Mouse (Mus musculus) layer of hippocampus, adult 2 months (tissue): ENCODE results near the gene Chad. TPM values are rescaled to one million over a fixed set of nuclear protein-coding genes. Genes with fewer than 3 reads are reported as not detected.

ENCODE experiments used
- DNase-seq, 2 experiments: peaks; one replicate each; pipeline ENCODE4 v3.0.0; 2022; ENCODE audit warnings: low spot score in 2 of 2
- H3K27ac ChIP-seq: fragments of 200-600 bp; 2 replicates; pipeline ENCODE4 v1.8.1; 2022
- H3K4me3 ChIP-seq: fragments of 200-600 bp; 2 replicates; pipeline ENCODE4 v1.8.1; 2022; ENCODE audit warnings: mild to moderate bottlenecking
- CTCF ChIP-seq: fragments of 200-600 bp; conservative IDR thresholded peaks from 2 replicates; pipeline ENCODE4 v1.8.1; 2022; ENCODE audit warnings: antibody characterized with exemption, mild to moderate bottlenecking, moderate library complexity
- total RNA-seq, 2 experiments: library from RNA; stranded (reverse); gene quantifications; 2 replicates each; pipeline ENCODE4 v1.2.3; 2021

Gene Chad
- total RNA-seq, 2 experiments from 2014 or later = 0.28 to 0.49 TPM

DNA sequence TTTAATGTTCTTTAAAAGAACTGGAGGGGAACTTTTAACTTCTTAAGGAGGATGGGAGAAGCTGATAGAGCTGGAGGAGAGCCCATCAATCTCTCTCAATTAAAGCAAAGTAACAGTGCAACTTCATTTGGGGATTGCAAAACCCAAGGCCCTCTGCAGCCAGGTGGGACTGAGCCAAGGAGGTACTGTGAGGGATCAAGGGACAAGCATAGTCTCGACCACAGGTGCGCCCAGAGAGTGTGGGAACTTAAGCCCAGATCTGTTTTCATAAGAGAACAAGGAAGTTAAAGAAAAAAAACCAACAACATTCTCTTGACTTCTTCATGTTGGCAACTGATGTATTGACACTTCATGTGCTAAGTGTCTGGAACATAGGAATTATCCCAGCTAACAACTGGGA is 10.2 kb downstream of the Chad start:
- H3K4me3 ChIP-seq = no peak overlapping the region
- TF ChIP-seq CTCF = no peak
- H3K27ac ChIP-seq = no peak overlapping the region
- no peak for DNase-seq

DNA sequence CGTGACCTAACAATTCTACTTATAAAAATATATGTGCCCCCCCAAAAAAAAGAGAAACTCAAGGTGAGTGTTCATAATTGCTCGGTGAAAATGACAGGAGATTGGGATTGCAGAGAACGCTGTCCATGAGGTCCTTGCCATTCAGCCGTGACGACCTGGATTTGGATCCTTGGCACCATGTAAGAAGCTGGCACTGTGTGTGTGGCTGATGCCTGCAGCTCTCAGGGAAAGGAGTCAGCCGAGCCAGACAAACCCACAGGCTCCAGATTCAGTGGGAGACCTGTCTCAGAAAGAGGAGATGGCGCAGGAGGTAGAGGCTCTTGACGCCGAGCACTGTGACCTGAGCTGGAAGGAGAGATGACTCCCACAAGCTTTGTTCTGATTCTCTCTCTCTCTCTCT is 11.5 kb downstream of the Chad start:
- Histone ChIP-seq H3K4me3 (no peak overlapping the region), H3K27ac (no peak overlapping the region)
- no peak for TF ChIP-seq CTCF
- no peak for DNase-seq

DNA sequence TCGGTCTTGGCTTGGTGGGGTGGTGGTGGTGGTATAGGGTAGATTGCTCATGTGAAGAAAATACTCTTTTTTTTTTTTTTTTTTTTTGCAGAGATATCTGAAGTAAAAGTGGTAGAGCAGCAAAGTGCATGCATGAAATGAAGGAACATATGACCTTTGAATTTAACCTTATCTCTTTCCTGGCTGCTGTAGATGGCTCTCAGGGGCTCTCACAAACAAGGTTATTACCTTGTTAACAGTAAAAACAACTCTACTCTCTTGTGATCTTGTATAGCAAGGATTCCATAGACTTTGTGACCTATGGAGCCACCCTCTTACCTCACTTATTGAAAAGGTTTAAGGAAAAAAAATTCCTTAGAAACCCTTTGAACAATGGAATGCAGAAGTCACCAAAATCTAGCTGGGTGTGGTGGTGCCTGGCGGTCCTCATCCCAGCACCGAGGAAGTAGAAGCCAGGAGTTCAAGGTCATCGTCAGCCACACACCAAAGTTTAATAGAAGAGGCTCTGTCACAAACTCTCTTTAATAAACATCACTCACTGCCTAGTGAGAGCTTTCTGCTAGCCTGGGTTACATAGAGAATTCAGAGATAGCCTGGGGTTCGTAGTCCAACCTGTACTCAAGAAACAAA is 15.4 kb downstream of the Chad start:
- no peak for DNase-seq
- no peak for TF ChIP-seq CTCF
- Histone ChIP-seq H3K4me3 (no peak overlapping the region), H3K27ac (no peak overlapping the region)

DNA sequence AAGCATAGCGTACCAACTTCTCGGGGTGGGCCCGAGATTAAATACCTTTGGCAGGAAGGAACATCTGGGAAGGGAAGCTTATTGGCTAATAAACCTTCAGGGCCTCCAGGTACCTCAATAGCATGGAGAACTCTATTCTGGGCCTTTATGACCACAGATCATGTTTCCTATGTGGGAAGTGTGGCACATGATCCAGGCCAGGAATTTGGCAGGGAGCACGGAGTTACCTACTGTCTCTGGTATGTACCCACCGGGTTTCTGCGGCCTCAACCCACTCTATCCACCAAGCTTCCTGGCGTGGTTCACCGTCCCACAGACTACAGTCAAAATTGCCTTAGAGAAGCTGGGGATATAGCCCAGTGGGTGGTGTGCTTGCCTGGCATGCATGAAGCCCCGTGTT is 20.2 kb downstream of the Chad start:
- no peak overlapping the region for H3K27ac ChIP-seq
- no peak for DNase-seq
- H3K4me3 ChIP-seq = no peak overlapping the region
- TF ChIP-seq CTCF = no peak

DNA sequence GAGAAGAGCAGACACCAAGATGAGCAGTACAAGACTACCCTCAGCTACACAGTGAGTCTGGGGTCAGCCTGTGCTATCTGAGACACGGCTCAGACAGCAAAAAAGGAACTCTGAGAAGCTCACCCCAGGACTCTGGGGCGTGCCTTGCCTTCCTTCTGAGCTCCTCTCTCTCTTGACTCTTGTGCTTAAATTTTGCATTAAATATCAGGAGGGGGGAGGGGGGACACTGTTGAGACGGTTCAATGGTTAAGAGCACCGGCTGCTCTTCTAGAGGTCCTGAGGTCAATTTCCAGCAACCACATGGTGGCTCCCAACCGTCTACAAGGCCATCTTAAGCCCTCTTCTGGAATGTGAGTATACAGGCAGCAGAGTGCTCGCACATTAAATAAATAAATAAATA is 22.7 kb downstream of the Chad start:
- Histone ChIP-seq H3K4me3 (no peak overlapping the region), H3K27ac (no peak overlapping the region)
- DNase-seq = no peak
- TF ChIP-seq CTCF = no peak

DNA sequence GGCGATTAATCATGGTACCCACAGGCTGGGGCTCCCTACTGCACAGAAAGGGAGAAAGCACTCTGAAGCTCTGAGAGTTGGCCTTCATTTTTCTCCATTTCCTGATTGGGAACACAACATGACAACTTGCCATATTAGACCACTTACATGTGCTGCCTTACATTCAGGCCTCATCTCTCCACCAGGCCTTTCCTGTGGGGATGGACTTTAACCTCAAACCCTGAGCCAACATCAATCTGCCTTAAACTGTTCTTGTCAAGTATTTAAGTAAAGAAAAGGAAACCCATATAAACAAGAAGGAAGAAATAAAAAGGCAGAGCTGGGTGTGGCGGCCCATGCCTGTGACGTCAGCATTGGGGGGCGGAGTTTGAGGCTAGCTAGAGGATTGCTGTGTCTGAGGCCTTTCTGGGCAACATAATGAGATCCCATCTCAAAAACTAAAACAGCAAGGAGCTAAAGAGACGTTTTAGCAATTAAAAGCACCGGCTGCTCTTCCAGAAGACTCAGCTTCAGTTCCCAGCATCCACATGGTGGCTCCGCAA is 31.5 kb downstream of the Chad start:
- no peak for DNase-seq
- Histone ChIP-seq H3K27ac (no peak overlapping the region), H3K4me3 (no peak overlapping the region)
- no peak for TF ChIP-seq CTCF

DNA sequence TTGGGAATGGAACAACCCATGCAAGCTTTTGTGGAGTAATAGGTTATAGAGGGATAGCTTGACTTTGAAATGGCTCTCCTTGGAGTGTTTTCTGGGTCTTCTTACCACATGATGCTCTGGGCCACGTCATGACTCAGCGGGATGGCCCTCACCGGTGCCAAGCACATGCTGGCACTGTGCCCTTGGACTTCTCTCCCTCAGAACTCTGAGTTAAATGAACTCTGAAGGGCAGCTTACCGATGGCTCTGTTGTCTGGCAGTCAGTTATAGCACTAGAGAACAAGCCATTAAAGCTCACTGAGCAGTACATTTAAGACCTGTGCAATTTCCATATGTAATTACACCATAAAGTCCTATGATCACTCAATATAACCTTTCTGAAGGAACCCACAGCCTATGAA is 32.5 kb downstream of the Chad start:
- Histone ChIP-seq H3K4me3 (no peak overlapping the region), H3K27ac (no peak overlapping the region)
- no peak for DNase-seq
- TF ChIP-seq CTCF = no peak

DNA sequence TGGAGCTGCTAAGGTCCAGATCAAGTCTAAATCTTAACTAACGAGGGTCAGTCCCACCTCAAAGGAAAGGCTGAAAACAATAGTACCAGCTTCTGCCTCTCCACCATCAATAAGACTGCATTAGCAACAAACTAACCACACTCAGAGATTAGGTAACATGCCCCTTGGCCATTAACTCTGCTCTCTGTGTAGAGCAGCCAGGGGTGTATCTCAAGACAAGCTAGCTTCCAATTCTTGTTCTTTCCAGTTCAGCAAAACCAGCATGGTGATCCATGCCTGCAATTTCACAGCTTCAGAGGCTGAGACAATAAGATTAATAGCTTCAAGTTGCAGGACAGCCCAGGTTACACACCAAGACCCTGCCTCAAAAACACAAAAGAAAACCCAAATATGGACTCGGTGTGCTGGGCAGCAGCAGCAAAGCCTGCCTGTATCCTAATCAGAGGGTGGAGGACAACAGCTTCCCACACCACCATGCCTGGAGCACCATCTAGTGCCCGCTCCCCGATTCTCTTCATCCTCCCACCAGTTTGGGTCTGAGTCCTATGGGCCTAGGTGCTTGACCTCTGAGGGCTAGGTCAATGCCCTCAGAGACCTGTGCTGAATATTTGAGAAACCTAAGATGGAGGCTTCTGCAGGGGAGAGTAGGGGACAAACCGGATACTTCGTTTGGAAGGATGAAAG is 33.7 kb downstream of the Chad start:
- no peak for DNase-seq

DNA sequence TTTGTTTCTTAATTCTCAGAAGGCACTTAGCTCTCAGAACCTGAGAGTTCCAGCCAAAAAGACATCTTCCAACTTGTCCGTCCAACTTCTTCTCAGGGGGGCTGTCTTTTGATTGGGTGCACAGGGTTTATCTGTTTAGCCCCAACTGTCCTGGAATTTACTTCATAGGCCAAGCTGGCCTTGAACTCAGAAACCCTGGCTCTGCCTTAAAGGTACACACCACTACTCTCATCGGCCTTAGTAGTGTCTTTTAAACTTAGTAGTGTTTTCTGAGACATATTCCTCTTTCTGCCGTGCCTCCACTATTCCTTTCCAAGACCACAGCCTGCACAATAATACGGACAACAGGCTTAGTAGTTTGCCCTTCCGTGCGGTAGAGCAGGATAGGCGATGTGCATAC is 35.6 kb downstream of the Chad start:
- TF ChIP-seq CTCF = no peak
- DNase-seq = no peak
- H3K27ac ChIP-seq = no peak overlapping the region

More for the DNA sequence above, 33.7 kb downstream of the Chad start:
- H3K27ac ChIP-seq = no peak overlapping the region
- no peak overlapping the region for H3K4me3 ChIP-seq
- TF ChIP-seq CTCF = peak; percentile 50

DNA sequence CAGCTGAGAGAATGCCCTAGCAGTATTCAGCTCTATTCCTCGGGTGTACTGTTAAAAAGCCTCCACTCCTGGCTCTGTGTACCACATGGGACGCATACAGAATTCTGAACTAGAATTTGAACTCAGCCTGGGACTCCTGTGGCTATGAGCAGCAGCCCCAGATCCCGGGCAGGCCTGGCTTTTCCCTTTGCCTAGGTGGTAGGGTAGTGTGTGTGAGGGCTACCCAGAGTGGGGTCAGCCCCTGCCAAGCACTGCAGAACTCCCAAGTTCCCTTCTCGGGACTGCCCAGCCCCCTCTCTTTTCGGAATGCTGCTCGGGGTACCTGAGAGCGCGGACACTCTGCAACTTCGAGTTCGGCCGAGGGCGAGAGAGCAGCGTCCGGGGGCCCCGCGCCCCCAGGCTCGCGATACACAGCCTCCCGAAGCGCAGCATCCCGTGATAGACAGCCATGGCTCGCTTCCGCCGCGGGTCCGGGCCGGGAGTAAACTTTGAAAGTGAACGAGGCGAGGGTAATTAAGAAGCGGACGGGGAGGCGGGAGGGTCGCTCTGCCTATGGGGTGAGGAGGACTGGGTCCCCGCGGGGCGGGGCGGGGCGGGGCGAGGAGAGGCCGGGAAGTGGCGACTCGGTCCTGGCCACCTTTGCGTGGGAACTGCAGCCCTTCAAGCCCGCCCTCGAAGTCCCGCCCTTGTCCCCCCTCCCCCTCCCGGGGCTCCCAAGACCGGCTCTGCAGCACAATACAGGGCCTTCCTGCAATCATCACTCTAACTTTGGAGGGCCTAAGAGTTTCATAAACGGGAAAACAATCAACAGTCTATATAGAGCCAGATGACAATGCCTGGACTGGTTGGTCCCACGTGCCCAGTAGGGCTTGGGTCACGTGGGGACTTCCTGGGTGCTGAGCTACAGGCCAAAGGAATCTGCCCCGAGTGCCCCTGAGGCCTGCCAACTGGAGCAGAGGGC is 36.8 kb downstream of the Chad start, which contains the start of gene Acsf2:
TSS of gene Acsf2 (minus strand) at position 551 of the 961 bp plus-strand sequence.
- peak within 1 kb of the TSS; percentile 52 for H3K4me3 ChIP-seq
- H3K27ac ChIP-seq = peak within 1 kb of the TSS; percentile 65
- peak; percentile 19 to 34 for DNase-seq
- TF ChIP-seq CTCF = no peak

More for the DNA sequence above, 35.6 kb downstream of the Chad start:
- H3K4me3 ChIP-seq = no peak overlapping the region; the same call in 1 of the 2 replicates

DNA sequence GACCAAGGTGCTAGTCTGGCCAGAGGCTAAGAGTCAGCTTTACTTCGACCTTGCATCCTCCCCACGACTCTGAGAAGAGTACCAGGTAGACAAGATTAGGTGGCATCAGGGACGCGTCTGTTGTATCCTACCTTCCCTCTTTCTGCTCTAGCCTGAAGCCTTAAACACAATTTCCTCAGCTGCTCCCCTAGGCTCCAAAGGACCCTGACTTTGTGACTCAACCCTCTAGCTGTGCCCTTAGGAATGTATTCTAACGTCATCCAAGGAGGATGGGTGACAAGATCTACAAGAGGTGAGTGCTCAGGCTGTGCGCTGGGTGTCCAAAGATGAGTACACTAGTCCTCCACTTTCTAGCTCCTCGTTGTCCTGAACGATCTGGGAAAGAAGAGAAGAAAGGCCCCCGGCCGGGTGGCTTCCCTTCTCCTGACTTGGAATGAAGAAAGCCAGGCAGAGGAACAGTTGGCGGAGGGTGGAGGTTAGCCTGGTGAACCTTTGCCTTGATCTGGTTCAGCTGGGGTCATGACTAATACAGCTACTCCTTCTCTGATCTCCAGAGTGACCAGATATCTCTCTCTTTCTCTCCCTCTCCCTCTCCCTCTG is 37.6 kb downstream of the Chad start:
- H3K27ac ChIP-seq = peak overlapping the region; percentile 65; the same call in 1 of the 2 replicates
- TF ChIP-seq CTCF = no peak
- peak overlapping the region; percentile 52; the same call in 1 of the 2 replicates for H3K4me3 ChIP-seq
- no peak for DNase-seq
